Mouse (Mus musculus) A20 (cell line): Measurements from ENCODE around the gene Larp4.

ENCODE experiments used
- DNase-seq: peaks from one replicate; pipeline ENCODE4 v3.0.0-alpha.2; 2011; ENCODE audit warnings: low read depth, low spot score

Larp4 gene

GRCm38 (mm10) chr15:100004677-100005273, 34.9 kb downstream of the Larp4 start:
- DNase-seq = peak; percentile 71

- no peak for DNase-seq
Observed at GRCm38 (mm10) chr15:100006180-100006579, 36.3 kb downstream of the Larp4 start.

GRCm38 (mm10) chr15:100018280-100018899, 48.5 kb downstream of the Larp4 start:
- DNase-seq = no peak

GRCm38 (mm10) chr15:100021175-100021574, 51.3 kb downstream of the Larp4 start:
- no peak for DNase-seq

GRCm38 (mm10) chr15:100022923-100023322, 53.1 kb downstream of the Larp4 start:
- peak; percentile 53 for DNase-seq

GRCm38 (mm10) chr15:100025076-100025834, 55.4 kb downstream of the Larp4 start:
- DNase-seq = no peak

GRCm38 (mm10) chr15:100028133-100028532, 58.3 kb downstream of the Larp4 start:
- DNase-seq = no peak

- DNase-seq = no peak
Observed at GRCm38 (mm10) chr15:100029497-100029896, 59.6 kb downstream of the Larp4 start.

- DNase-seq = no peak
Observed at GRCm38 (mm10) chr15:100029900-100030299, 60.0 kb downstream of the Larp4 start.

GRCm38 (mm10) chr15:100032546-100032945, 62.7 kb downstream of the Larp4 start:
- DNase-seq = no peak

- DNase-seq = peak; percentile 95
Observed at GRCm38 (mm10) chr15:100038470-100038971, 68.7 kb downstream of the Larp4 start, which contains the start of gene Dip2b. TSS of gene Dip2b (plus strand) at chr15:100038664.

GRCm38 (mm10) chr15:100039001-100039701, 69.3 kb downstream of the Larp4 start:
- peak; percentile 85 for DNase-seq

GRCm38 (mm10) chr15:100040541-100041266, 70.8 kb downstream of the Larp4 start:
- no peak for DNase-seq

GRCm38 (mm10) chr15:100041267-100042047, 71.6 kb downstream of the Larp4 start:
- peak; percentile 56 for DNase-seq

- no peak for DNase-seq
Observed at GRCm38 (mm10) chr15:100042048-100042400, 72.2 kb downstream of the Larp4 start.

- no peak for DNase-seq
Observed at GRCm38 (mm10) chr15:100045576-100045975, 75.7 kb downstream of the Larp4 start.

- no peak for DNase-seq
Observed at GRCm38 (mm10) chr15:100049496-100050087, 79.7 kb downstream of the Larp4 start.

GRCm38 (mm10) chr15:100050940-100051339, 81.1 kb downstream of the Larp4 start:
- no peak for DNase-seq

GRCm38 (mm10) chr15:100052726-100053125, 82.9 kb downstream of the Larp4 start:
- DNase-seq = no peak

- DNase-seq = no peak
Observed at GRCm38 (mm10) chr15:100056397-100056908, 86.6 kb downstream of the Larp4 start.
